Mouse (Mus musculus) liver, embryonic 11.5 days (tissue): Measurements from ENCODE around the gene Sh2d6. TPM values are rescaled to one million over a fixed set of nuclear protein-coding genes. Genes with fewer than 3 reads are reported as not detected.

Experiments used
- ATAC-seq: fragments of 200-750 bp; cut with Nextera tagmentation; replicated peaks from 2 replicates; pipeline ENCODE4 v1.8.0; 2017; ENCODE audit warnings: moderate number of reproducible peaks, mild to moderate bottlenecking, moderate TSS enrichment, moderate library complexity; ENCODE audit not compliant: low FRiP score
- DNase-seq: peaks from one replicate; pipeline ENCODE4 v3.0.0-alpha.2; 2017; ENCODE audit warnings: low spot score
- H3K27ac ChIP-seq: fragments of 300-500 bp; sonication (generic); 2 replicates; pipeline ENCODE4 v1.5.1; 2014; ENCODE audit warnings: mild to moderate bottlenecking, low read depth, low read length, control low read depth
- H3K27me3 ChIP-seq: fragments of 300-500 bp; sonication (generic); replicated peaks from 2 replicates; pipeline ENCODE4 v1.6.1; 2014; ENCODE audit warnings: low read length, mixed read lengths; ENCODE audit not compliant: control insufficient read depth, insufficient read depth
- H3K36me3 ChIP-seq: fragments of 300-500 bp; sonication (generic); 2 replicates; pipeline ENCODE4 v1.6.1; 2014; ENCODE audit warnings: mild to moderate bottlenecking, low read length, moderate library complexity, mixed read lengths; ENCODE audit not compliant: control insufficient read depth, insufficient read depth
- H3K4me1 ChIP-seq: fragments of 300-500 bp; sonication (generic); replicated peaks from 2 replicates; pipeline ENCODE4 v1.6.1; 2014; ENCODE audit warnings: low read length, mixed read lengths; ENCODE audit not compliant: control insufficient read depth, insufficient read depth
- H3K4me2 ChIP-seq: fragments of 300-500 bp; sonication (generic); 2 replicates; pipeline ENCODE4 v1.6.1; 2014; ENCODE audit warnings: mild to moderate bottlenecking, control low read depth, moderate library complexity
- H3K4me3 ChIP-seq: fragments of 300-500 bp; sonication (generic); 2 replicates; pipeline ENCODE4 v1.5.1; 2014; ENCODE audit warnings: low read depth, low read length, control low read depth
- H3K9ac ChIP-seq: fragments of 300-500 bp; sonication (generic); 2 replicates; pipeline ENCODE4 v1.6.1; 2014; ENCODE audit warnings: low read depth, low read length, control low read depth
- H3K9me3 ChIP-seq: fragments of 300-500 bp; sonication (generic); 2 replicates; pipeline ENCODE4 v1.6.1; 2016; ENCODE audit warnings: low read length, inconsistent platforms, mixed read lengths; ENCODE audit not compliant: control insufficient read depth
- WGBS: fragments of 180-500 bp; shearing (Covaris S2); extraction: QIAGEN DNeasy Blood & Tissue Kit; methylation state at CpG from one replicate; pipeline ENCODE4 v1.1.7; 2014; 5-methylcytosine and 5-hydroxymethylcytosine counted together
- polyA plus RNA-seq: library from polyadenylated mRNA; unstranded; fragments of >200 nt; fragmentation: Nextera tagmentation; extraction: Ambion mirVana; gene quantifications from 2 replicates; pipeline ENCODE4 v1.2.1, GENCODE M21; 2014

Gene Sh2d6
- polyA plus RNA-seq, 1 experiment from 2014 or later = not detected

- Histone ChIP-seq H3K27me3 (no peaks in the 10 kb centered on the region), H3K27ac (no peak overlapping the region), H3K4me1 (peaks cover 3% of the 10 kb centered on the region; the same call in 1 of the 2 replicates), H3K4me2 (no peak overlapping the region), H3K9me3 (no peaks in the 10 kb centered on the region), H3K9ac (no peak overlapping the region), H3K4me3 (no peak overlapping the region), H3K36me3 (no peaks in the 10 kb centered on the region)
- DNase-seq = no peak
- WGBS = 94% methylated on average over 1 of the region's 1 CpGs
- no peak for ATAC-seq
Measured at GRCm38 (mm10) chr6:72518842-72519241, 2.7 kb downstream of the Sh2d6 start.

- Histone ChIP-seq H3K27ac (no peak overlapping the region), H3K9me3 (no peaks in the 10 kb centered on the region), H3K4me2 (no peak overlapping the region), H3K4me3 (no peak overlapping the region), H3K27me3 (no peaks in the 10 kb centered on the region), H3K4me1 (peaks cover 26% of the 10 kb centered on the region), H3K36me3 (no peaks in the 10 kb centered on the region), H3K9ac (no peak overlapping the region)
- ATAC-seq = no peak
- no peak for DNase-seq
- WGBS = 89% methylated on average over 6 of the region's 6 CpGs
Measured at GRCm38 (mm10) chr6:72515644-72516043, 5.9 kb downstream of the Sh2d6 start.

- WGBS = 57% methylated on average over 7 of the region's 7 CpGs
- DNase-seq (no peak), ATAC-seq (no peak)
- Histone ChIP-seq H3K36me3 (no peaks in the 10 kb centered on the region), H3K27ac (peak overlapping the region; percentile 6; the same call in 1 of the 2 replicates), H3K4me2 (peak overlapping the region; percentile 75), H3K4me3 (peak overlapping the region; percentile 43), H3K9me3 (no peaks in the 10 kb centered on the region), H3K27me3 (no peaks in the 10 kb centered on the region), H3K4me1 (peaks cover 25% of the 10 kb centered on the region), H3K9ac (peak overlapping the region; percentile 74)
Measured at GRCm38 (mm10) chr6:72513071-72513440, 8.5 kb downstream of the Sh2d6 start.

- Histone ChIP-seq H3K9ac (peak overlapping the region; percentile 74), H3K27ac (peak overlapping the region; percentile 84), H3K27me3 (no peaks in the 10 kb centered on the region), H3K36me3 (no peaks in the 10 kb centered on the region), H3K4me1 (peaks cover 25% of the 10 kb centered on the region), H3K4me2 (peak overlapping the region; percentile 75), H3K4me3 (peak overlapping the region; percentile 43), H3K9me3 (no peaks in the 10 kb centered on the region)
- DNase-seq = peak; percentile 89
- 6% methylated on average over 33 of the region's 33 CpGs for WGBS
- peak; percentile 93 for ATAC-seq
Measured at GRCm38 (mm10) chr6:72512386-72513070, 9.0 kb downstream of the Sh2d6 start.

GRCm38 (mm10) chr6:72510686-72511421 is 10.7 kb downstream of the Sh2d6 start:
- ATAC-seq (no peak), DNase-seq (no peak)
- H3K27ac ChIP-seq = no peak overlapping the region
- H3K36me3 ChIP-seq = no peaks in the 10 kb centered on the region
- no peaks in the 10 kb centered on the region for H3K9me3 ChIP-seq
- 80% methylated on average over 6 of the region's 6 CpGs for WGBS
- H3K4me3 ChIP-seq = no peak overlapping the region
- H3K4me2 ChIP-seq = no peak overlapping the region
- H3K4me1 ChIP-seq = peaks cover 25% of the 10 kb centered on the region
- H3K9ac ChIP-seq = no peak overlapping the region
- no peaks in the 10 kb centered on the region for H3K27me3 ChIP-seq

- DNase-seq = no peak
- Histone ChIP-seq H3K27ac (no peak overlapping the region), H3K4me2 (no peak overlapping the region), H3K9me3 (no peaks in the 10 kb centered on the region), H3K36me3 (no peaks in the 10 kb centered on the region), H3K27me3 (no peaks in the 10 kb centered on the region), H3K4me3 (no peak overlapping the region), H3K9ac (no peak overlapping the region), H3K4me1 (peaks cover 25% of the 10 kb centered on the region)
- 72% methylated on average over 2 of the region's 2 CpGs for WGBS
- no peak for ATAC-seq
Measured at GRCm38 (mm10) chr6:72509872-72510435, 11.6 kb downstream of the Sh2d6 start.

- Histone ChIP-seq H3K4me1 (peaks cover 24% of the 10 kb centered on the region), H3K4me3 (no peak overlapping the region), H3K4me2 (no peak overlapping the region), H3K27me3 (no peaks in the 10 kb centered on the region), H3K36me3 (no peaks in the 10 kb centered on the region), H3K9me3 (no peaks in the 10 kb centered on the region), H3K9ac (no peak overlapping the region), H3K27ac (no peak overlapping the region)
- DNase-seq (no peak), ATAC-seq (no peak)
- WGBS = 80% methylated on average over 4 of the region's 4 CpGs
Measured at GRCm38 (mm10) chr6:72508596-72508995, 12.9 kb downstream of the Sh2d6 start.

GRCm38 (mm10) chr6:72506104-72506503 is 15.4 kb downstream of the Sh2d6 start:
- DNase-seq (no peak), ATAC-seq (no peak)
- Histone ChIP-seq H3K4me3 (no peak overlapping the region), H3K27ac (no peak overlapping the region), H3K27me3 (no peaks in the 10 kb centered on the region), H3K9ac (no peak overlapping the region), H3K36me3 (no peaks in the 10 kb centered on the region), H3K9me3 (no peaks in the 10 kb centered on the region), H3K4me1 (0 out of 2 replicates have a peak, but pooled peaks cover 2% of the 10 kb centered on the region), H3K4me2 (no peak overlapping the region)
- 76% methylated on average over 1 of the region's 1 CpGs for WGBS
